Mouse (Mus musculus) megakaryocyte progenitor cell, adult 5-6 weeks (primary cell): ENCODE results near the gene Papolg. TPM values are rescaled to one million over a fixed set of nuclear protein-coding genes. Genes with fewer than 3 reads are reported as not detected.
"Not testable (repeated sequence)": the region's sequence is repeated elsewhere in the genome, so short reads cannot be mapped to it uniquely, and the experiment has no call there.

Source experiments
- ATAC-seq: replicated peaks from 2 replicates; pipeline ENCODE4 v1.8.0; 2016; ENCODE audit warnings: mild to moderate bottlenecking, moderate TSS enrichment, inconsistent platforms; ENCODE audit not compliant: poor library complexity
- total RNA-seq, 2 experiments: library from RNA; stranded (forward) in 1 of 2; stranded (reverse) in 1 of 2; fragments of 157-497, 149-512 nt in 1 of 2; fragments of 200-1000 nt in 1 of 2; gene quantifications; 2 replicates each; pipeline versions ENCODE4 v1.2.3 to v1.2.4; 2015 to 2017

Papolg gene
- 17.9 and 24.2 TPM in 2 replicates for total RNA-seq (2015)
- total RNA-seq (2017) = 16.1 and 22.0 TPM in 2 replicates

DNA sequence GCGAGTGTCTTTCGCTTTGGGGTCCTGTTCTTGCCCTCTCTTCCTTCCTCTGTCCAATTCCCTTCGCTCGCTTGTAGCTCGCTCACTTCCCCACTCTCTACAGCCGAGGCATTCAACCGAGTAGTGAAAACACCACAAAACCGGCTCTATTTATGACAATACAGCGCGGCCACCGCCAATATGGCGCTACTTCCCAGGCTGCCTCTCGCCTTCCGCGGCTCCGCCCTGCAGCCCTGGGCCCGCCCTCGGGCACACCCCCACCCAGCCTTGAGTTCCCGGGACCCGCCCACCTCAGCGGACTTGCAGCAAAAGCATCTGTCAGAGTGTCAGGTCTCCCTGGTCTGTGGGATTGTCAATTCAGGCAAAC lies at the start of gene Papolg:
Gene Papolg, minus strand, starts transcription at position 194 of the 367 bp plus-strand sequence.
- ATAC-seq = peak; percentile 99

DNA sequence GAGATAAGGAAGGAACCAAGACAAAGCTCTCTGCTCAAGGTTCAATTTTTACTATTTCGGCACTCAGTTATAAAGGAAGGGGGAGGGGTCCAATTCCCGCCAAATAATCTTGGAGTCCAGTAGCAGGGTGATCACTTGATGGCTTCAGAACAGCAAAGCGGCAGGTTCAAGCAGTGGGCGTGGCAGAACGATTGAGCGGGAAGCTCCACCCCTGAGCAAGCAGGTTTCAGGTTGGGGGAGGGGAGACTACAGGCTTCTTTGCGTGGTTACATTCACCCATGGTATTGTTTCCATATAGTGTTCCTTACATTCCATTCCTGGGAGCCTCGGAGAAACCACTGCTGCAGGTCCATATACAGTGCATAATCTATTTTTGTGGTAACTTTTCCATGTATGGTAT lies 33.1 kb upstream of the Papolg start:
- ATAC-seq = not testable (repeated sequence)

DNA sequence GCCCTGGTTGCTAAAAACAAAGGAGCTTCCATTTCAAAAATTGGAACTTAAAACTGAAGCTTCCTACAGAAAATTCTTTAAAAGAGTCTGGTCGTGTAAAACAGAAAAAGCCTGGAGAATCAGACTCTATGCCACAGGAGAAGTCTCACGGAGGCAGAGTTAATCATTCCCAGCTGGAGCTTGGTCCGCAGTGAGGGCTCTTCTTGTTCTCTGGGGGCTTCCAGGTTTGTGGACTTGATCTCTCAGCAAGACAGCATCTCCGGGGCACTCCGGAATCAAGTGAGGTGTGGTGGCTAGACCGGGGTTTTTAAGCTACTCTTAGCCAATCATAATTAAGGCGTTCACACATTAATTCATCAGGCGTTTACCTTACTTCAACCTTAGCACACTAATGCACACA lies 32.6 kb upstream of the Papolg start:
- ATAC-seq = no peak

DNA sequence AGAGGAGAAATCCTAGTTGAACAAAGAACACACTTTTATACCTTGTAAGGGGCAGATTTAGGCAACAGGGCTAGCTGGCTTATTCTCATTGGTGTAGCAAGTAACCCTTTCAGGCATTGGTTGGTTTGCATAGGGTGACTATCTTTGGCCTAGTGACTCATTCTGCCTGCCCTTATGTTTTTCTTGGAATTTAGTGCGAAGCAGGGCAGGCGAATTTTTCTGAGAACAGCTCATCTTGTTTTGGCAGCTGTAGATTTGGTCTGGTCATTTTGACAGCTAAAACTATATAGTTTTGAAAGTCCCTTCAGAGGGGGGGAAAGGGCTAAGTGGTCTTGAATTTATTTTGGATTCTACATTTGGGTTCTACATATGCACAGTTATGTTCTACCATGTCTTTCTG lies 18.8 kb upstream of the Papolg start:
- not testable (repeated sequence) for ATAC-seq

DNA sequence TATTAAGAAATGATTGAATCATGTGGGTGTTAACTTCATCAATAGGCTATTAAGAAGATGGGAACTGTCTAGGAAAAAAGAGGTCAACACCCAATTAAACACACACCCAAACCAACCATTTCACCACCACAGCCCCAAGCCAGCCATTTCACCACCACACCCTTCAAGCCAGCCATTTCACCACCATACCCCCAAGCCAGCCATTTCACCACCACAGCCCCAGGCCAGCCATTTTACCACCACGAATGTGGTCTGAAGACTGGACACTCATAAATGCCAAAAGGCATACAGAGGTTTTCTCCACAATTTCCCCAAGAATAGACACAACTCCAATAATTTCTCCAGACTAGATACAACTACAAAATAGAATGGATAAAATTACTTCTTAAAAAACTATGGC lies 8.9 kb upstream of the Papolg start:
- no peak for ATAC-seq

DNA sequence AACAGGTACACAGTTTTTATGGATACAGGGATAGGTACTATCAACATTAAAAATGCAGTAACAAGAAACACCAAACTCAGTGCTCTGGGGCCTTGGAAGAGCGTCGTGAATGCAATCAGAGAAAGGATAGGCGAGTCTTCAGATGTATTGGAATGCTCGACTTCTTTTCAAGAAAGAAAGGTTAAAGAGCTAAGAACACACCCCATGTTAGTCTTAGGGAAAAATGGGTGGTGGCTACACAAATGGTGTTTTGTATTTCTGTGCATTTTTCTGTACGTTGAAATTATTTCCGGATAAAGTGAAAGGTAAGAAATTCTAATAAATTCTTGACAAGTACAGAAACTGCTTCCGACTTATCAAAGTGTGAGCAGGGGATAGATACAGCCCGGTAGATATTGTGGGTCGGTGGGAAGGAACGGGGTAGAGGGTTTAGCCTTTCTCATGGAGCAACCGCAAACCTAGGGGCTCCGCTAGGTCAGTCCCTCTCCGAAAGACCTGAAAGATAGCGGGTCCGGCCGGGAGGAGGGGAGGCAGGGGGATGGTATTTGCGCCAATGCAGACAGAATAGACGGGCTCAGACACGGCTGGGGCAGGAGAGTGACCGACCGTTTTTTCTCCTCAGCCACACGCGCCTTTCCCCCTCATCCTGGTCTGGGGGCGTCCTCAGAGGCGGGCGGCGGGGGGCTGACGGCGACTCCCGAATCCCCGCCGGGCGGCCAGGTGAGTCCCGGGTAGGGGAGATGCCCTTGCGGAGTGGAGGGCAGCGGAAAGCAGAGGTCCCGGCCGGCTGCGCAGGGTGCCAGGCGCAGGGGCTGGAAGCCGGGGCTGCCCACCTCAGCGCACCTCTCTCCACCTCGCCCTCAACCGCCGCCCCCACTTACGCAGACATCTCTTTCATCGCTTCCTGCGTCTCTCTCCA lies 653 bp downstream of the Papolg start:
- ATAC-seq = peak; percentile 82

DNA sequence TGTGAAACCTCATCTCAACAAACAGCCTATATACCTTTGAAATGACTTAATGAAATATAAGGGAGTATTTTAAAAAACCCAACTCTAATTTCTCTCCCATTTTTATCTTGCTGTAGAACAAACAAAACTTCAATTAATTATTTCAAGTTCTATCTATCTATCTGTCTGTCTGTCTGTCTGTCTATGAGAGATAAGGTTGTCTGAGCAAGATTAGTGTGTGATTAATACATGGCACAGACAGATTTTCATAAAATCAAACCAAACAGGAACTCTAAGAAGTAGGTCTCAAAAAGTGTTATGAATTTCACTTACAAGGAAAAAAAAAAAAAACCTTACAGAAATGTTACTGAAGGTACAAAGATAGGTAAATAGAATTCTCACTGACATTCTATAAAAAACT lies 1.5 kb downstream of the Papolg start:
- no peak for ATAC-seq

DNA sequence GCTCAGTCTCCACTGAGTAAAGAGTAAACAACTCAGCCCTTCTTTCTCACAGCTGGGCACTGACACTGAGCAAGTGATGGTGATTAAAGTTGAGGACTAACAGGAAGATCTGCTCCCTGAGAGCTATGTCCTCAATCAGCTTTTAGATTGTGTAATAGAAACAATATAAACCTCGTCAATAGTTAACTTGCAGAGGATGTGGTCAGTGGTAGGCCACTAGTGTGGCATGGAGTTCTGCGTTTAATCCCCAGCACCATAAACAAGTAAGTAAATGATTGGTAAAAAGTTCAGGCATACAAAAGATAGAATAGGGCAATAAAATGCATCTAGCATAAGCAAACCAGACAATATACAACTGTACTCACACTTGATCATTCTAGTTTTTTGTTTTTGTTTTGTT lies 30.7 kb downstream of the Papolg start:
- peak; percentile 39; the same call in 1 of the 2 replicates for ATAC-seq

DNA sequence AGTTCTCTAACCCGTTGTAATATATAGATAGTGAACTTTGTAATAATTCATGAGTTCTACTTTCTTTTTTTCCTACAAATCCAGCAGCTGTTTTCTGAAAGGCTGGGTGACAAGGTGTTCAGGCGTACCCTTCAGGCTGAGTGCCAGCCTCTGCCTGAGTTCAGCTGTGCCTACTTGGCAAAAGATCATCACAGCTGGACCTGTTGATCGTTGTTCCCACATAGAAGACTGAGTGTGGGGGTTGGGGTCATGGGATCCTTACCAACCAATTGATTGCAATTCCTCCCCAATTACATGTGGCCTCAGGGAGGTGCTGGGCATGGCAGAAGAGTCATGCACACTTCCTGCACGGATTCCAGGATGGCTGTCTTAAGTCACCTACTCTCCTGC lies 38.3 kb downstream of the Papolg start:
- no peak for ATAC-seq

DNA sequence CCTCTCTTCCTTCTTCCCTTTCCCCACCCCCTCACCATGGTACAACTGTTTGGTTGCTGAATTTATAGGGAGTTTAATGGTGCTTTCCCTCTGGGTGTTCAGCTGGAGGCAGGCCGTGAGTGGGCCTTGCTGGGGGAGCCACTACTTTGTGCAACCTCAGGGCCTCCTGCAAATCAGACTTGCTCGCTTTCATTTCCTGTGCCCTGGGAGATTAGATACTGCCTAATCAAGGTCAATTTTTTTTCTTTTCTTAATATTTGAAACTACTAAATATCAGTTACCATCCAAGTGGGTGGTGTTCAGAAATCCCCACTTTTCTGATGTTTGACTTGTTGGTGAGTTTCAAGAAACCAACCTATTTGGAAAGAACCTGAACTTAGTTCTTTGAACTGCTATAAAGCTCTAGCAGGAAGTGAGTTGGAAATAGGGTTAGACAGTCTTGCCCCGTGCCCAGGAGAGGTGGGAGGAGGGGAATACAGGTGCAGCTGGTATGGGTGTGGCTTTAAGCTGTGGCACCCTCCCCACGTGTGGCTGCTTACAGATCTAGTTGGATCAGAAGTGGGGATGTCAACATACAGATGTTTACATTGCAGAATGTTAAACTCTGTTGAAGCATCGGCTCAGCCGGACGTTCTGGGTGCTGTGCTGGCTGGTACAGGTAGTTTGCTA lies 38.9 kb downstream of the Papolg start:
- no peak for ATAC-seq

DNA sequence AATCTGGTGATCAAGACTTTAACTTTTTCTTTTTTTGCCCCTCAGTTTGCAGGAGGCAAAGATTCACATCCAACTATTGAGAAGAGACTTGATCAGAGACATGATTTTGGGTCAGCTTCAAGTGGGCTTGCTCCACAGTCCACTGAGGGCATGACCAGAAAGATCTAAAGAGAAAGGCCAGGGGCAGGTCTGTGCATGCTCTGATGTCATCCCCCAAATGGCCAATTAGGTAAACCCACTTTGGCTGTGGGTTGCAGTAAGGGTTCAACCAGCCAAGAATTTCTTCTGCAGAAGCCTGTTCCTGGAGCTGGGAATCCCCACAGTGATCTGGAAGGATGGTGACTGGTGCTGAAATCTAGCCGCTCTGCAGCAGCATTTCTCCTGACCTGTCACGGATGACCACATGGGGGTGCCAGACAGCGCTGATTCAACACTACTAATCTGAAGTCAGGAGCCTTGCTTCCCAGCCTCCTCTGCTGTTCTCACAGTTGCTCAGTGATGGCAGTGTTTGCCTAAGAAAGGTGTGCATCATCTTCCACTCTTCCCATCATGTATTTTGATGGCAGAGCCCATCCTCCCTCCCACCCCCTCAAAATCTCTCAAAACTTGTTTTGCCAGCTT lies 39.8 kb downstream of the Papolg start:
- peak; percentile 98 for ATAC-seq

DNA sequence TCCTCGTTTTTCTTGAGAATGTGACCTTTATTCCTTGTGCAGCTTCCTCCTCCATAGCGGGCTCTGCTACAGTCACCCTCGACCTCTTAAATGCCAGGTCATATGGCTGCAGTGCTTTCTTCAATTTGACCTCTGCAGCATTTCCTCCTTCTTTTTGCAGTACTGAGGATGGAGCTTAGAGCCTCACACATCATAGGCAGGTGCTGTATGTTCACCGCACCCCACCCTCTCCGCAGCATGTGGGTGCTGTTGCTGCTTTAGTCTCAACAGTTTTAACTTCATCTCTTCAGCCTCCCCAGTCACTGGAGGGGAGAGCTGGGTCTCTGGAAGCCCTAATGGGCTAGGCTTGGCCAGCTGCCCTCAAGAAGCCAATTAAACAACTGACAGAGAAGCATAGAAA lies 41.7 kb downstream of the Papolg start:
- no peak for ATAC-seq

DNA sequence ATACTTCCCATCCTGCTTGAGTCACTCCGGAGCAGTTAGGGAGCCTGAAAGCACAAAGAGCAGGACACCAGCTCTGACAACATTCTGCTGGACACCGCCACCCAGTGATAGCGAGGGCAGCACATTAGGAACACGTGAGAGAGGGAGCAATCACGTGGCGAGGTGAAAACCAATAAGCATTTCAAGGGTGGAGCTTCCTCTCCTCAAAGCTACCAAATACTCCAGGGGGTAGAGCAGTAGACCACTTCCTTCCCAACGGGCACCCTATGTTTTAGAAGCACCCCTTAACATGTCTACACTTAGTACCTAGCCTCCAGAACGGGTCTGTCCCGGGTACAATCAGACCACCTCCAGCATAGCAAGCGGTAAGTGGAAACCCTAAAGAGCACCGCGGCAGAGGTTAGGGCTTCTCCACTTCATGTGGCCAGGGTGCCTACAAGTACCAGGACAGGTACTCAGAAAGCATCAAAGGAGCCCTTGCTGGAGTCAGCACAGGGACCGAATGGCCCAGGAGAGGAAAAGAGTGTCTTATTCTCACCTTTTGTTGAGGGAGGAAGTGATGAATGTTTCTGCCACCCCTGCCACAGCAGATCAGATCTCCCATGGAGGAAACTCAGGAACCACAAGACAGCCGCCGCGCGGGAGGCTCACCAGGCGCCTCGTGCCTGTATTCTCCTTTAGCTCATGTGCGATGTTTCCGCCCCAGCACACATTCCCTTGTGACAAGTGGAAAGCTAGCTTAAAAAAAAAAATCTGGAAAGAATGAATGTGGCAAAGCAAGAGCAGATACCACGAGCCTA lies 48.8 kb downstream of the Papolg start:
- peak; percentile 88 for ATAC-seq

DNA sequence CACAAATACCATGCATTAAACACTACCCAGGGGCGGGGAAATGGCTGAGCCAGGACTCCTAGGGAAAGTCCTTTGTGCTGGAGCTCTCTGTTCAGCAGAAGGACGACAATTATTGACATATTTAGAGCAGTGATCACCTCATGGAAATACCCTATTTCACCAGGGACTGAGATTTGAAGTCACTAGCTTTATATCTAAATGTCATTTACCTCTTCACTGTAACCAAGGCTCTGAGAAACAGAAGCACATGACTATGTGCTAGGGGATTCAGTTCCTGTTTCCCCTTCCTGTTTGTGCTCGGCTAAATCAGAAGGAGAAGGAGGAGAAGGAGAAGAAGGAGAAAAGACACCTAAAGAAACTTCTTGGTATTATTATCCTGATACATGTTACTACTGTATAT lies 71.8 kb downstream of the Papolg start:
- peak; percentile 56 for ATAC-seq

DNA sequence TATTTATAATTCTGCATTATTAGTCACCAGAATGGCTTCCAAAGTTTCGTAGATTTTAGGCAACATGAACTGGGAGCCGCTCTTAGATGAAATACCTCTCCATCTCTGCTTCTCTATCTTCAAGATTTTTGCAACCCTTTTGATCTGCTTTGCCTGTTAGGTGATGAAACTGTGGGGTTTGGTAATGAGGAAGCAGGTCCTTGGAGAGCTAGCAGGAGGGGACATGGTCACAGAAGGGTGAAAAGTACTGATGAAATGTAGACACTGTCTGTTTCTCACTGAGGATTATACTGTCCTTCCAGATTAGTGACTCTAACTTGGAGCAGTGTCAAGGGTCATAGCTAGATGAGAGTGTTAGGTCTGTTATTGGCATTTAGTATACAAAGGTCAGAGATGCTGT lies 73.4 kb downstream of the Papolg start:
- ATAC-seq = peak; percentile 90

DNA sequence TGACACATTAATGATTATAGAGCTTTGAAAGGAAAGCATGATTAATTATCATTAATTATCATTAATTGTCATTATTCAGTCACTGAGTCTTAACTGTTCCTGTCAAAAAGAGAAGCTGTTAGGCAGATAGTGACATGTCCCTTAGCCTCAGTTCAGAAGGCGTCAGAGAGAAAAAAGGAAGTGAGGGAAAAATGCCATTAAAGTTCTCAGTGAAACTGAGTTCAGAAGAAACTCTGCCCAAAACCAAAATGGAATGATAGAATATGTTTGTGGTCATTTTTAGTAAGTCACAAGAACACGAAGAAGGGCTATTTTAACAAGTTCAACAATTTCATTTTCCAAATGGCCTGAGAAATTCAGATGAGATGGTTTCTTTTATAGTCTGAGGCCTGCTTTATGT lies 74.1 kb downstream of the Papolg start:
- ATAC-seq = peak; percentile 49

DNA sequence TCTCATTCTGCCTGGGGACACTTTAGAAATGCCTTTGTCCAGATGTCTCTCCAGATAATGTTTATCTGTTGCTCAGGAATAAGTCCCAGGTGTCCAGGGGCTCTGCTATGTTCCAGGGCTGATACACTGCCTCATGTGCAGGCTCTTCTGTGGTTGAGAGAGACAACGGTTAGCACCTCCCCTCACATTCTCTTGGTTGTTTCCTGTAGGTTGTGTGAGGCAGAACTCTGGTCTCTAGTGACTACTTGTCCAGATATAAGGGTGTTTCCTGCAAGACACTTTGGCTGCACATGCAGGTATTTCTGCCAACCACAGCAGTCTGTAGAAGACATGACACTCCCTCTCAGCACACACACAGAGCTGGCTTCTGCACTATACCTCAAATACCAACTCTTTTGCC lies 76.3 kb downstream of the Papolg start:
- ATAC-seq = peak; percentile 35; the same call in 1 of the 2 replicates
